Mouse (Mus musculus) right cerebral cortex, postnatal 36 days (tissue): ENCODE measurements around the gene Stat4.

Experiments
- DNase-seq, 2 experiments: peaks; one replicate each; pipeline ENCODE4 v3.0.0; 2022; ENCODE audit warnings: low spot score in 2 of 2, mixed read lengths in 1 of 2

Gene Stat4

DNA sequence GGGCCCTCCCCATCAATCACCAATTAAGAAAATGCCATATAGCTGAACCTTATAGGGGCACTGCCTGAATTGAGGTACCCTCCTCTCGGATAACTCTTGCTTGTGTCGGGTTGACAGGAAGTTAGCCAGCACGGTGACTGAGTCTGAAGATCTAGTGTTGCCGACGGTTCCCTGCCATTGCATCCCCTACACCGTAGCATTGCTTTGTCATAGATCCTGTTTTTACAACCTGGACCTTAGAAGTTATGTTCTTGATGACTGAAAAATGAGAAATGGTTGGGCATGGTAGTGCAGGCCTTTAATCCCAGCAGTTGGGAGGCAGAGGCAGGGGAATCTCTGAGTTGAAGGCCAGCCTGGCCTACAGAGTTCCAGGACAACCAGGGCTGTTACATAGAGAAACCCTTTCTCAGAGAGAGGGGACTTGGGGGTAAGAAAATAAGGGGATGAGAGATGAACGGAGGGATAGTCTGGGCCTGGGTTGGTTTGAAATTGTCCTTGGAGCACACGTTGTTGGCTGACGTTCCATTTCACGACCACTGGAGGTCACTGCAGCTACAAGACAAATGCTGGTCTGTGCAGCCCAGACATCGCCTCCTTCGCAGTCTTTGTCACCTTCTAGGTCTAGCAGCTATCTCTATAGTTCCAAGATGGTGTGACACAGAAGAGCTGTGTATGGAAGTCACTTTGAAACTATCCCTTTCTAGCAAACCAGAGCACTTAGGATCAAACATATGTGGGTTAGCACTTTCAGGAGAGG lies 159.4 kb downstream of the Stat4 start:
- DNase-seq: no peak

DNA sequence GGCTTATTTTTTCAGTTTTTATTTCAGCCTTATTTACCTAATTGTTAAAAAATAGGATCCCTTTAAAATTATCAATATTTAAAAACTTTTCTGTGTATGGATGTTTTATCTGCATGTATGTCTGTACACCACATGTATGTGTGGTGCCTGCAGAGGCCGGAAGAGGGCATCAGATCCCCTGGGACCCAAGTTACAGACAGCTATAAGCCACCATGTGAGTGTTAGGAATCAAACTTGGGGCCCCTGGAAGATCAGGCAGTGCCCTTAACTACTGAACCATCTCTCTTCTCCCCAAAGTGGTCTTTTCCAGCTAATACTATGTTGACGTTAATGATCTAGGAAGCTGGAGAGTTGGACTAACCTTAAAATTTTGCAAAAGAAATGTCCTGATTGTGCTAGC lies 160.5 kb downstream of the Stat4 start:
- DNase-seq: no peak

GRCm38 (mm10) chr1:52148178-52148577 lies 161.2 kb downstream of the Stat4 start:
- no peak for DNase-seq

GRCm38 (mm10) chr1:52148696-52149095 lies 161.7 kb downstream of the Stat4 start:
- DNase-seq: no peak

DNA sequence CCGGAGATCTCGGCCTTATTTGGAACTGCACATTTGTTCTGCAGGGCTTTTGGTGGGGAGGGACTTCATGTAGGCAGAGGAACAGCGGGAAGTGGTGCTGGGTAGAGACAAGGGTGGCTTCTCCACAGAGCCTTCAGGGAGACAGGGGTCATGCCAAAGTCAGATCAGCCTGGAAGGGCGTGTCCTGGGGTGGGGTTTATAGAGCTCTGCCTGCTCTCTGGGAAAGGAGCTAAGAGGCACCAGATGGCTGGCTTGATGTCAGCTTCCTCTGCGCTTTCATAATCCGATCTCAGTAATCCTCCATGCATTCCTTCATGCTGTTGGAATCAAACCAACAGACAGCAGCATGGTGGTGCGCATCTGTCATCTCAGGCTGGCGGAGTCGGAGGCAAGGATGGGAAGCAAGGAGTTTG lies 163.0 kb downstream of the Stat4 start:
- peak; percentile 31 to 59 for DNase-seq

DNA sequence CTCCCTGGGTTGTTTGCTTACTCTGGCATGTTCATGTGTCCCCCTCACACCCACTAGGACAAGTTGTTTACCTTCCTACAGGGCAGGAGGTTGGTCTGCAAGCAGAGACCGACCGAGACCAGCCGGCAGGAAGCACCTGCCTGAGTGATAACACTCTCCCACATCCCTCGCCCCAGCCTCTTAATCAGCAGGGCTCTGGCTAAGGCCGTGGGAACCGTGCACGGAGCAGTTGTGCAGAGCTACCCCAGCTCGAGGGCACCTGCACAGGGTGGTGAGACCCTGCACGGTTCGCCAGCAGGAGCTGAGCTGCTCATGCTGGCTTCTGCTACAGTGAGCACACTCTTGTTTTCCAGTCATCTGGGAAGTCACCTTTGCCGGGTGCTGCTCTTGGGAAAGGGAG lies 163.7 kb downstream of the Stat4 start:
- DNase-seq: no peak

DNA sequence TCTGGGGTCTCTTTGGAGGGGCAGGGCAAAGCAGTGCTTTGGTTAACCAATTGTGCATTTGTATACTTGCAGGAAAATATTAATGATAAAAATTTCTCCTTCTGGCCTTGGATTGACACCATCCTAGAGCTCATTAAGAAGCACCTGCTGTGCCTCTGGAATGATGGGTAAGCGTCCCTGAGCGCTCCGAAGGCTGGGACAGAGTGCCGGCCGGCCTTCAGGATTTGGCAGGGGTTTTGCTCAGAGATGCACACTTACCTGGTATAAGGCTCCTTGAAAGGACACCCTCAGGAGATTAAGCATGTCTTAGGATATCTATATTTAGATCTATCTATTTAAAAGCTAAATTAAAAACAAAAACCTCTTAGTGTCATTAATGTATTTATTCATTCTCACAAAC lies 164.2 kb downstream of the Stat4 start:
- no peak for DNase-seq

- no peak for DNase-seq
These were observed 165.4 kb downstream of the Stat4 start for GRCm38 (mm10) chr1:52152369-52152768.

DNA sequence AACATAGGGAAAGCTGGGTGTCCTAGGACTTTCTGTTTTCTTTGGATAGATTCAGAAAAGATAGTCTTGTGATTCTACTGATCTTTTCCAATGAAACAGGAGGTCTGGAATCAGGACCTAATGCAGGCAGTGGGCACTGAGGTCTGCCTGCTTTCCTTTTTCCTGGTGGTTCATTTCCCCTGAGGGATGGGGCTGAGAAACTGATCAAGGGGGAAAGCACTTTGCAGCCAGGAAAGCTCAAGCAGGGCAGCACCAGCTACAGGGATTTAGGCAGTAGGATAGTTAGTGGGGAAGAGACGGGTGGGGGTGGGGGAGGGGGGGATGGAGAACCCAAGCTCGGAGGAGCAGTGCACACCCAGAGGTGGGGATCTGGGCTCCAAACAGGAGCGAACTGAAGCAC lies 166.0 kb downstream of the Stat4 start:
- DNase-seq: no peak

DNA sequence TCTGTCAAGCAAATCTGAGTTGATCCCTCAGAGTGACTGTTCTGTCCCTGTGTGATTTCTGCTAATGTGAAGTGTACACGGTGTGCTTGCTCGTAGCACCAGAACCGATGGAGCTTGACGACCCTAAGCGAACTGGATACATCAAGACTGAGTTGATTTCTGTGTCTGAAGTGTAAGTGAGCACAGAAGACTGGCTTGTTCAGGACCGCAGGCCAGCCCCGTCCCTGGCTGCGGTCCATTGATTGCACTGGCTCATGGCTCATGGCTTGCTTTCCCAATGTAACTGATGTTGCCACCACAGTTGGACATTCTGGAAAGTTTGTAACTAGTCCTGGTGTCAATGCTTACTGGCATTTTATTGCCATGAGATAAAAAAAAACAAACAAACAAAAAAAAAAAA lies 167.9 kb downstream of the Stat4 start:
- DNase-seq: no peak

- no peak for DNase-seq
These were observed 169.4 kb downstream of the Stat4 start for GRCm38 (mm10) chr1:52156351-52156750.
